Mouse (Mus musculus) heart, adult 2 months (tissue): Measurements from ENCODE around the gene Rab6b.

Source experiments
- CTCF ChIP-seq: fragments of 200-600 bp; IDR thresholded peaks from 2 replicates; pipeline ENCODE4 v1.8.1; 2022; ENCODE audit warnings: antibody characterized with exemption, mild to moderate bottlenecking, moderate library complexity
- EP300 ChIP-seq: fragments of 200-500 bp; IDR thresholded peaks from 2 replicates; pipeline ENCODE4 v1.6.1; 2011; ENCODE audit warnings: low read depth, low read length, control low read depth; ENCODE audit not compliant: insufficient read depth
- POLR2A ChIP-seq: fragments of 200-500 bp; IDR thresholded peaks from 2 replicates; pipeline ENCODE4 v1.6.1; 2011; ENCODE audit warnings: mild to moderate bottlenecking, low read depth, low read length, control low read depth; ENCODE audit not compliant: insufficient read depth

- TF ChIP-seq EP300 (no peak), POLR2A (no peak), CTCF (no peak)
Observed at GRCm38 (mm10) chr9:103091039-103091883, 20.3 kb upstream of the Rab6b start.
